Comparison of ENCODE assay signal across 25 mouse cellular contexts in the genomic region with DNA sequence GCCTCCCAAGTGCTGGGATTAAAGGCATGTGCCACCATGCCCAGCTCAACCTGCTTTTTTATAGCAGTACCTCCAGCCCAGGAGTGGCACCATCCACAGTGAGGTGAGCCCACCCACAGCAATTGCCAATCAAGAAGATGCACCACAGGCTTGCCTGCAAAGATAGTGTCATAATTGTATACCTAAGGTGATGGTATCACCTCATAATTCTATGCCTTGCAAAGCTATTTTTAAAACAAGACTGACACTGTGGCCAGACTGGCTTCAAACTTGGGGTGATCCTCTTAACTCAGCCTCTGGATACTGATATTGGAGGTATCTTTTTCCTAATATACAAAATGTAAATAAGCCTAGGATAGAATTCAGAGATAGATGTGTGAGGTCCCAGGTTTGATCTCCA. TPM values are rescaled to one million over a fixed set of nuclear protein-coding genes. Genes with fewer than 3 reads are reported as not detected.
DNase-seq lines count a peak whose midpoint lies in the region; ATAC-seq and TF ChIP-seq lines count a peak whose summit lies in the region.
"Had no signal": no experiment of that assay in that cellular context is flagged by ENCODE, and none has a peak within 500 bp of the region (broad histone marks: within the 10 kb centered on the region; RNA-seq: fewer than 3 reads in every experiment).

No protein-coding gene starts in this region.

- H3K27ac ChIP-seq in heart, embryonic 10.5 days, result no peak overlapping the region
- no peak overlapping the region for H3K27ac ChIP-seq in midbrain, embryonic 11.5 days (ENCODE audit: low read depth, low read length)
- H3K27ac ChIP-seq in midbrain, postnatal 0 days (ENCODE audit: low read depth, low read length), result no peak overlapping the region
- H3K27ac ChIP-seq in testis, adult 2 months (ENCODE audit: control insufficient read depth, insufficient read depth, low read depth, low read length), result peak overlapping the region; percentile 84

- TF ChIP-seq CTCF in midbrain, postnatal 0 days (IDR thresholded peaks at IDR 0.05), result no peak
- no peak for TF ChIP-seq CTCF in testis, adult 2 months (IDR thresholded peaks at IDR 0.05; ENCODE audit: control insufficient read depth, insufficient read depth, insufficient replicate concordance, low read depth, low read length)

- H3K27me3 ChIP-seq in heart, embryonic 10.5 days (ENCODE audit: insufficient read depth, poor library complexity, severe bottlenecking), result peaks cover 47% of the 10 kb centered on the region
- peaks cover 26% of the 10 kb centered on the region for H3K27me3 ChIP-seq in midbrain, embryonic 11.5 days (ENCODE audit: control insufficient read depth, insufficient read depth, low read length)
- peaks cover 33% of the 10 kb centered on the region for H3K27me3 ChIP-seq in midbrain, postnatal 0 days (ENCODE audit: insufficient read depth, low read length)
- no peaks in the 10 kb centered on the region for H3K27me3 ChIP-seq in testis, adult 2 months (ENCODE audit: control insufficient read depth, insufficient read depth, low read length)

- H3K36me3 ChIP-seq in heart, embryonic 10.5 days, result no peaks in the 10 kb centered on the region
- H3K36me3 ChIP-seq in midbrain, embryonic 11.5 days (ENCODE audit: control insufficient read depth, insufficient read depth, low read length), result no peaks in the 10 kb centered on the region
- H3K36me3 ChIP-seq in midbrain, postnatal 0 days (ENCODE audit: insufficient read depth, low read length), result no peaks in the 10 kb centered on the region
- no peaks in the 10 kb centered on the region for H3K36me3 ChIP-seq in testis, adult 2 months (ENCODE audit: control insufficient read depth, insufficient read depth, low read length)
- H3K36me3 ChIP-seq: G1E had no signal

- H3K4me1 ChIP-seq in heart, embryonic 10.5 days, result peaks cover 7% of the 10 kb centered on the region; the same call in 1 of the 2 replicates
- H3K4me1 ChIP-seq in midbrain, embryonic 11.5 days (ENCODE audit: control insufficient read depth, insufficient read depth, low read length), result no peaks in the 10 kb centered on the region
- no peaks in the 10 kb centered on the region for H3K4me1 ChIP-seq in midbrain, postnatal 0 days (ENCODE audit: insufficient read depth, low read length)
- peaks cover 2% of the 10 kb centered on the region for H3K4me1 ChIP-seq in testis, adult 2 months (ENCODE audit: control insufficient read depth, insufficient read depth, low read length)

- intact Hi-C loops in heart, postnatal 10 days (cut with DNase I), result no loop called here

- no peak overlapping the region for H3K4me3 ChIP-seq in heart, embryonic 10.5 days
- H3K4me3 ChIP-seq in midbrain, embryonic 11.5 days (ENCODE audit: low read depth, low read length), result no peak overlapping the region
- no peak overlapping the region for H3K4me3 ChIP-seq in midbrain, postnatal 0 days (ENCODE audit: low read depth, low read length)
- H3K4me3 ChIP-seq in testis, adult 2 months (ENCODE audit: control insufficient read depth, low read depth, low read length), result peak overlapping the region; percentile 41

- peak; percentile 79 for DNase-seq in heart, adult 11 months
- DNase-seq in heart, adult 18-20 months, result no peak
- DNase-seq in heart, embryonic 10.5 days (ENCODE audit: low spot score), result peak; percentile 51
- no peak for DNase-seq in heart, postnatal 10 days
- DNase-seq in midbrain, embryonic 11.5 days (ENCODE audit: low spot score, missing footprints), result peak; percentile 77
- DNase-seq in midbrain, postnatal 0 days (ENCODE audit: low spot score), result no peak
- no peak for DNase-seq in testis, postnatal 10 days (ENCODE audit: low spot score)
- DNase-seq: adrenal gland, adult 2 months; adrenal gland, adult 8-10 months; adrenal gland, postnatal 10 days; adrenal gland, postnatal 14 days; adrenal gland, postnatal 25 days; adrenal gland, postnatal 36 days; B cell, adult 2 months; cerebellum, adult 11 months; cerebellum, adult 11-12 months had no signal

- no peak overlapping the region for H3K4me2 ChIP-seq in midbrain, embryonic 11.5 days
- no peak overlapping the region for H3K4me2 ChIP-seq in midbrain, postnatal 0 days (ENCODE audit: low read depth, low read length, poor library complexity, severe bottlenecking)

- ATAC-seq in midbrain, embryonic 11.5 days (ENCODE audit: low FRiP score), result no peak
- no peak for ATAC-seq in midbrain, postnatal 0 days (ENCODE audit: low FRiP score)
- ATAC-seq: activated CD4-positive, CD25-positive, alpha-beta regulatory T cell, adult 4 months; CD4-positive, CD25-positive, alpha-beta regulatory T cell, adult 4 months; Patski had no signal

- H3K9ac ChIP-seq in midbrain, embryonic 11.5 days (ENCODE audit: low read length), result no peak overlapping the region
- H3K9ac ChIP-seq in midbrain, postnatal 0 days (replicated peaks; ENCODE audit: low read length, poor library complexity, severe bottlenecking), result no peak overlapping the region

- no peak; the same call in 1 of the 2 replicates for TF ChIP-seq POLR2A in testis, adult 2 months (IDR thresholded peaks at IDR 0.05; ENCODE audit: control insufficient read depth, low read depth, low read length)

- peaks cover 16% of the 10 kb centered on the region for H3K9me3 ChIP-seq in heart, embryonic 10.5 days
- H3K9me3 ChIP-seq in midbrain, embryonic 11.5 days (ENCODE audit: control insufficient read depth, low read length), result peaks cover 15% of the 10 kb centered on the region
- peaks cover 19% of the 10 kb centered on the region; the same call in 1 of the 2 replicates for H3K9me3 ChIP-seq in midbrain, postnatal 0 days (ENCODE audit: low read length)

RNA-seq across cellular contexts. Expression of a gene that starts 1.1 kb away (rescaled TPM):
- not detected for total RNA-seq in heart, adult 18-20 months (2021)
- 0.06 and 0.20 TPM in 2 replicates for polyA plus RNA-seq in heart, embryonic 10.5 days (2016; fragmentation: Nextera tagmentation; extraction: Ambion mirVana)
- under 1 TPM in 1 of 2 experiments, not detected in 1; 0.22 TPM for total RNA-seq in heart, postnatal 10 days (2021)
- 0.18 and 0.23 TPM in 2 replicates for polyA plus RNA-seq in midbrain, embryonic 11.5 days (2014; fragmentation: Nextera tagmentation; extraction: Ambion mirVana)
- total RNA-seq in midbrain, postnatal 0 days (2014; rRNA removed), result 5.9 and 7.8 TPM in 2 replicates
- 0.79 and 1.0 TPM in 2 replicates for polyA plus RNA-seq in midbrain, postnatal 0 days (2015; fragmentation: Nextera tagmentation; extraction: Ambion mirVana)
- 177 and 192 TPM in 2 replicates for polyA plus RNA-seq in testis, adult 2 months (2012; rRNA removed)
- total RNA-seq: adrenal gland, adult 18-20 months; adrenal gland, adult 2 months; adrenal gland, adult 8-10 months; adrenal gland, postnatal 14 days; adrenal gland, postnatal 25 days; adrenal gland, postnatal 36 days; CH12.LX; MEL had no signal
- polyA plus RNA-seq: activated CD4-positive, CD25-positive, alpha-beta regulatory T cell, adult 4 months; adrenal gland, adult 2 months; C2C12; G1E; Patski had no signal

RNA-seq across cellular contexts. Expression of a gene that starts 46.0 kb away (rescaled TPM):
- total RNA-seq in heart, adult 18-20 months (2021), result under 1 TPM in 1 of 2 experiments, not detected in 1; 0.21 TPM
- 19.7 and 19.9 TPM in 2 replicates for polyA plus RNA-seq in heart, embryonic 10.5 days (2016; fragmentation: Nextera tagmentation; extraction: Ambion mirVana)
- total RNA-seq in heart, postnatal 10 days (2021), result 1 to 10 TPM in 1 of 2 experiments, under 1 TPM in 1; 0.53 to 1.2 TPM
- 3.0 and 3.7 TPM in 2 replicates for polyA plus RNA-seq in midbrain, embryonic 11.5 days (2014; fragmentation: Nextera tagmentation; extraction: Ambion mirVana)
- total RNA-seq in midbrain, postnatal 0 days (2014; rRNA removed), result 19.9 and 47.6 TPM in 2 replicates
- 29.6 and 29.8 TPM in 2 replicates for polyA plus RNA-seq in midbrain, postnatal 0 days (2015; fragmentation: Nextera tagmentation; extraction: Ambion mirVana)
- 23.2 and 25.2 TPM in 2 replicates for polyA plus RNA-seq in testis, adult 2 months (2012; rRNA removed)

RNA-seq across cellular contexts. Expression of a gene that starts 54.6 kb away (rescaled TPM):
- 10 to 100 TPM; 31.9 to 34.1 TPM for total RNA-seq in heart, adult 18-20 months (2021)
- 72.0 and 81.2 TPM in 2 replicates for polyA plus RNA-seq in heart, embryonic 10.5 days (2016; fragmentation: Nextera tagmentation; extraction: Ambion mirVana)
- total RNA-seq in heart, postnatal 10 days (2021), result 10 to 100 TPM; 42.6 to 48.8 TPM
- polyA plus RNA-seq in midbrain, embryonic 11.5 days (2014; fragmentation: Nextera tagmentation; extraction: Ambion mirVana), result 101 and 104 TPM in 2 replicates
- total RNA-seq in midbrain, postnatal 0 days (2014; rRNA removed), result 121 and 126 TPM in 2 replicates
- polyA plus RNA-seq in midbrain, postnatal 0 days (2015; fragmentation: Nextera tagmentation; extraction: Ambion mirVana), result 82.1 and 82.4 TPM in 2 replicates
- 13.7 and 20.0 TPM in 2 replicates for polyA plus RNA-seq in testis, adult 2 months (2012; rRNA removed)

Comparison
In these comparisons a context has a peak if more than half of its experiments do, and no peak if none do; other contexts are left out.
1. DNase-seq: peak in heart, adult 11 months (single experiment), heart, embryonic 10.5 days (single experiment) and midbrain, embryonic 11.5 days (single experiment); none in heart, adult 18-20 months (0 of 2), heart, postnatal 10 days (0 of 2), midbrain, postnatal 0 days (single experiment) and testis, postnatal 10 days (single experiment).
2. RNA of a gene that starts 1.1 kb away (polyA plus RNA-seq): 177 to 192 TPM in testis, adult 2 months; 0.79 to 1.0 TPM in midbrain, postnatal 0 days, 0.06 to 0.20 TPM in heart, embryonic 10.5 days and 0.18 to 0.23 TPM in midbrain, embryonic 11.5 days; every median in the first group is over 10 times any median in the second.